Mouse (Mus musculus) olfactory bulb, adult 2 months (tissue): ENCODE results near the gene Car6. TPM values are rescaled to one million over a fixed set of nuclear protein-coding genes. Genes with fewer than 3 reads are reported as not detected.
A peak's percentile ranks its signal among the peaks of the same experiment; 100 is the strongest.

Experiments
- H3K27ac ChIP-seq: fragments of 200-500 bp; 2 replicates; pipeline ENCODE4 v1.5.1; 2012; ENCODE audit warnings: low read depth, low read length; ENCODE audit not compliant: insufficient read depth
- H3K4me1 ChIP-seq: fragments of 200-500 bp; 2 replicates; pipeline ENCODE4 v1.6.1; 2012; ENCODE audit warnings: low read length; ENCODE audit not compliant: control insufficient read depth, insufficient read depth
- H3K4me3 ChIP-seq: fragments of 200-500 bp; 2 replicates; pipeline ENCODE4 v1.5.1; 2012; ENCODE audit warnings: mild to moderate bottlenecking, low read depth, low read length, moderate library complexity; ENCODE audit not compliant: insufficient read depth
- CTCF ChIP-seq: fragments of 200-500 bp; IDR thresholded peaks from 2 replicates; pipeline ENCODE4 v1.5.1; 2012; ENCODE audit warnings: low read depth, mild to moderate bottlenecking, low read length, moderate library complexity; ENCODE audit not compliant: insufficient read depth
- POLR2A ChIP-seq: fragments of 200-500 bp; IDR thresholded peaks from 2 replicates; pipeline ENCODE4 v1.6.1; 2012; ENCODE audit warnings: mild to moderate bottlenecking, low read depth, low read length, moderate library complexity; ENCODE audit not compliant: insufficient read depth
- WGBS: fragments of 180-500 bp; shearing (Covaris S2); methylation state at CpG from one replicate; pipeline ENCODE4 v1.1.7; 2018; 5-methylcytosine and 5-hydroxymethylcytosine counted together
- polyA plus RNA-seq: library from polyadenylated mRNA; stranded (reverse); fragments of >200 nt; gene quantifications from 2 replicates; pipeline ENCODE4 v1.2.4, GENCODE M21; 2012; ENCODE audit warnings: low replicate concordance; ENCODE audit not compliant: missing spikeins, insufficient read depth, insufficient read length

The Car6 gene
- polyA plus RNA-seq, 1 experiment, result not detected

- no peak overlapping the region for H3K4me3 ChIP-seq
- TF ChIP-seq CTCF, result no peak
- 71% methylated on average over 10 of the region's 10 CpGs for WGBS
- H3K4me1 ChIP-seq, result no peaks in the 10 kb centered on the region
- H3K27ac ChIP-seq, result no peak overlapping the region
These were observed 20.0 kb upstream of the Car6 start for GRCm38 (mm10) chr4:150221017-150221640.

- TF ChIP-seq CTCF (no peak), POLR2A (no peak)
- Histone ChIP-seq H3K4me1 (no peaks in the 10 kb centered on the region), H3K27ac (no peak overlapping the region), H3K4me3 (no peak overlapping the region)
- WGBS, result 43% methylated on average over 11 of the region's 11 CpGs
These were observed 19.5 kb upstream of the Car6 start for GRCm38 (mm10) chr4:150220584-150220983.

- no peaks in the 10 kb centered on the region for H3K4me1 ChIP-seq
- H3K4me3 ChIP-seq, result no peak overlapping the region
- no peak for TF ChIP-seq POLR2A
- no peak for TF ChIP-seq CTCF
- H3K27ac ChIP-seq, result no peak overlapping the region
- 74% methylated on average over 9 of the region's 9 CpGs for WGBS
These were observed 18.6 kb upstream of the Car6 start for GRCm38 (mm10) chr4:150219501-150220292.

GRCm38 (mm10) chr4:150217935-150218334 lies 16.8 kb upstream of the Car6 start:
- Histone ChIP-seq H3K4me3 (no peak overlapping the region), H3K27ac (no peak overlapping the region), H3K4me1 (no peaks in the 10 kb centered on the region)
- TF ChIP-seq CTCF (no peak), POLR2A (no peak)
- 95% methylated on average over 1 of the region's 1 CpGs for WGBS

GRCm38 (mm10) chr4:150217042-150217554 lies 16.0 kb upstream of the Car6 start:
- WGBS, result 83% methylated on average over 5 of the region's 5 CpGs
- no peak overlapping the region for H3K27ac ChIP-seq
- no peaks in the 10 kb centered on the region for H3K4me1 ChIP-seq
- TF ChIP-seq POLR2A, result no peak
- TF ChIP-seq CTCF, result no peak
- H3K4me3 ChIP-seq, result no peak overlapping the region

GRCm38 (mm10) chr4:150216423-150216822 lies 15.3 kb upstream of the Car6 start:
- no peak overlapping the region for H3K4me3 ChIP-seq
- H3K4me1 ChIP-seq, result no peaks in the 10 kb centered on the region
- WGBS, result 77% methylated on average over 6 of the region's 6 CpGs
- no peak overlapping the region for H3K27ac ChIP-seq
- TF ChIP-seq POLR2A (no peak), CTCF (no peak)

GRCm38 (mm10) chr4:150213910-150214309 lies 12.8 kb upstream of the Car6 start:
- Histone ChIP-seq H3K4me3 (no peak overlapping the region), H3K4me1 (no peaks in the 10 kb centered on the region), H3K27ac (no peak overlapping the region)
- TF ChIP-seq POLR2A (no peak), CTCF (no peak)
- 55% methylated on average over 5 of the region's 5 CpGs for WGBS

GRCm38 (mm10) chr4:150212553-150212971 lies 11.4 kb upstream of the Car6 start:
- H3K4me3 ChIP-seq, result no peak overlapping the region
- no peaks in the 10 kb centered on the region; the same call in 1 of the 2 replicates for H3K4me1 ChIP-seq
- no peak for TF ChIP-seq POLR2A
- TF ChIP-seq CTCF, result no peak
- H3K27ac ChIP-seq, result peak overlapping the region; percentile 48; the same call in 1 of the 2 replicates
- WGBS, result 8% methylated on average over 15 of the region's 15 CpGs

- WGBS, result 64% methylated on average over 10 of the region's 10 CpGs
- H3K4me1 ChIP-seq, result no peaks in the 10 kb centered on the region; the same call in 1 of the 2 replicates
- TF ChIP-seq POLR2A (no peak), CTCF (no peak)
- no peak overlapping the region for H3K27ac ChIP-seq
- no peak overlapping the region for H3K4me3 ChIP-seq
These were observed 10.9 kb upstream of the Car6 start for GRCm38 (mm10) chr4:150211930-150212552.
